Mouse (Mus musculus) hindbrain, embryonic 11.5 days (tissue): Measurements from ENCODE around the gene Pmp22. TPM values are rescaled to one million over a fixed set of nuclear protein-coding genes. Genes with fewer than 3 reads are reported as not detected.

Experiments used
- ATAC-seq: fragments of 200-750 bp; cut with Nextera tagmentation; 2 replicates; pipeline ENCODE4 v1.8.0; 2017; ENCODE audit warnings: mild to moderate bottlenecking, moderate TSS enrichment, moderate library complexity; ENCODE audit not compliant: low FRiP score
- DNase-seq: peaks from one replicate; pipeline ENCODE4 v3.0.0-alpha.2; 2015; ENCODE audit warnings: low spot score
- H3K27ac ChIP-seq: fragments of 300-500 bp; sonication (generic); 2 replicates; pipeline ENCODE4 v1.5.1; 2014; ENCODE audit warnings: mild to moderate bottlenecking, low read depth, low read length
- H3K27me3 ChIP-seq: fragments of 300-500 bp; sonication (generic); 2 replicates; pipeline ENCODE4 v1.6.1; 2014; ENCODE audit warnings: mild to moderate bottlenecking, low read length, moderate library complexity, mixed read lengths; ENCODE audit not compliant: control insufficient read depth, insufficient read depth
- H3K36me3 ChIP-seq: fragments of 300-500 bp; sonication (generic); 2 replicates; pipeline ENCODE4 v1.6.1; 2014; ENCODE audit warnings: mild to moderate bottlenecking, low read length, moderate library complexity, mixed read lengths; ENCODE audit not compliant: control insufficient read depth, insufficient read depth
- H3K4me1 ChIP-seq: fragments of 300-500 bp; sonication (generic); replicated peaks from 2 replicates; pipeline ENCODE4 v1.6.1; 2014; ENCODE audit warnings: low read length, mixed read lengths; ENCODE audit not compliant: control insufficient read depth, insufficient read depth
- H3K4me2 ChIP-seq: fragments of 300-500 bp; sonication (generic); replicated peaks from 2 replicates; pipeline ENCODE4 v1.6.1; 2014; ENCODE audit warnings: mild to moderate bottlenecking, low read depth, low read length
- H3K4me3 ChIP-seq: fragments of 300-500 bp; sonication (generic); 2 replicates; pipeline ENCODE4 v1.5.1; 2014; ENCODE audit warnings: low read depth, low read length
- H3K9ac ChIP-seq: fragments of 300-500 bp; sonication (generic); 2 replicates; pipeline ENCODE4 v1.6.1; 2014; ENCODE audit warnings: low read depth, low read length
- H3K9me3 ChIP-seq: fragments of 300-500 bp; sonication (generic); 2 replicates; pipeline ENCODE4 v1.6.1; 2016; ENCODE audit warnings: low read length; ENCODE audit not compliant: control insufficient read depth
- WGBS: fragments of 180-500 bp; shearing (Covaris S2); extraction: QIAGEN DNeasy Blood & Tissue Kit; methylation state at CpG from one replicate; pipeline ENCODE4 v1.1.7; 2014; 5-methylcytosine and 5-hydroxymethylcytosine counted together
- polyA plus RNA-seq: library from polyadenylated mRNA; unstranded; fragments of >200 nt; fragmentation: Nextera tagmentation; extraction: Ambion mirVana; gene quantifications from 2 replicates; pipeline ENCODE4 v1.2.1, GENCODE M21; 2014

Gene Pmp22
- polyA plus RNA-seq, 1 experiment from 2014 or later, result 64.2 TPM

DNA sequence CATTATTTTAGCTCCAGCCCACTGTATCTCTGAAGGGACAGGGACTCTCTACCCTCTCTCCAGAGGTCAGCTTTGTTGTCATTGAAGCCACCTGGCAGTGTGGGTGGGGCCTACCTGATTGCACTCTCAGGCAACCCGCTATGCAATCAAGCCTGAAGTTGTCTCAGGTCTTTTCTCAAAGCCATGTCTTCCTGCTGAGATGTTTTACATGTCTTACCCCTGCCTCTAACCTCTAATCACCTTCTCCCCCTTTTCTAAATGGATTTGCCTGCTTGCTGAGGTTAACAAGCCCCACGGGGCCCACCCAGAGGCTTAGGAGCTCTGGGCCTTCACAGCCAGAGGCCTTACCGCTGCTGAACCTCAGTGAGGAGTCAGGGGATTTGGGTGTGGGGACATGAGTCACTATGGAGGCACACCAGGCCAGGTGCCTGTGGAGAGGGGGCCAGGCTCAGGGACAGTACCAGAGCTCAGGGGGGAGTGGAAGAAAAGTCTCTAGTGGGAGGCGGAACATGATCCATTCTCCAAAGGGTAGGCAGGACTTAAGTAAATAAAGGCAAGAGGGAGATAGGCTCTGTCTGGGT lies 8.1 kb downstream of the Pmp22 start:
- Histone ChIP-seq H3K4me1 (0 out of 2 replicates have a peak, but pooled peaks cover 3% of the 10 kb centered on the region), H3K9ac (no peak overlapping the region), H3K27ac (no peak overlapping the region), H3K4me2 (no peak overlapping the region), H3K9me3 (no peaks in the 10 kb centered on the region), H3K4me3 (no peak overlapping the region), H3K36me3 (no peaks in the 10 kb centered on the region), H3K27me3 (peaks cover 13% of the 10 kb centered on the region)
- DNase-seq (no peak), ATAC-seq (no peak)
- WGBS, result 66% methylated on average over 4 of the region's 4 CpGs

DNA sequence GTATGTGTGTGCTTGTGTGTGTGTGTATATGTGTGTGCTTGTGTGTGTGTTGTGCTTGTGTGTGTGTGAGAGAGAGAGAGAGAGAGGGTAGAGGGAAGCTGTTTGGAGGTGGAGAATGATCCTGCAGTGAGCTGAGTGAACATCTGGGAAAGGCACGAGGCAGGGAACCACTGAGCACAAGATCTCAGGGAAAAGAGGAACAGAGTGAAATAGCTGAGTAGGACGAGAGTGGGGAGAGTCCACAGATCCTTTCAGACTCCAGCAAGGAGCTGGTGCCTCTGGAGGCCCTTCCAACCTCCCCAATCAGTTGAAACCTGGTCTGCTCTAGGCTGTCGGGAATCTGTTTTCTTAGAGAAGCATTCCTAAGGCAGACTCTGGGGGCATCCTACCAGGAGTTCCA lies 10.0 kb downstream of the Pmp22 start:
- Histone ChIP-seq H3K9me3 (no peaks in the 10 kb centered on the region), H3K36me3 (no peaks in the 10 kb centered on the region), H3K9ac (no peak overlapping the region), H3K27me3 (peaks cover 3% of the 10 kb centered on the region; the same call in 1 of the 2 replicates), H3K4me1 (no peaks in the 10 kb centered on the region), H3K4me2 (no peak overlapping the region), H3K27ac (no peak overlapping the region), H3K4me3 (no peak overlapping the region)
- 66% methylated on average over 3 of the region's 3 CpGs for WGBS
- no peak for ATAC-seq
- DNase-seq, result no peak

DNA sequence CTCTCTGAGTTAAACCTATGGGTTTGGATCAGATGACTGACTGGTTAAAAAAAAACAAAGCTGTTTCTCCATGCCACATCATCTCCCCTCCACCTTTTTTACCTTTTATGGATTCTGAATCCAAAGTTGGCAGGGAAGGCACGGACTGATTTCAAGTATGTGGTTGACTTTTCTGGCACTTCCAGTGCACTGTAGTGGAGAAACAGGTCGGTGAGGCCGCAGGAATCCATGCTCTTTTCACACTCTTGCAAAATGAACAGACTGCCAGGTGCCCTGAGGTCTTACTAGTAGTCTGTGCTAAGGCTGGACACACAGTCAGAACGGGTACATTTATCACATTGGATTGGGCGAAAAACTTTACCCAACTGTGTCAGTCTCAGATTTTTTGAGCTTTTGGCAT lies 13.5 kb downstream of the Pmp22 start:
- H3K9me3 ChIP-seq, result no peaks in the 10 kb centered on the region
- no peak overlapping the region for H3K4me3 ChIP-seq
- ATAC-seq (no peak), DNase-seq (no peak)
- no peak overlapping the region for H3K4me2 ChIP-seq
- no peaks in the 10 kb centered on the region for H3K27me3 ChIP-seq
- WGBS, result 89% methylated on average over 5 of the region's 5 CpGs
- no peaks in the 10 kb centered on the region for H3K4me1 ChIP-seq
- H3K36me3 ChIP-seq, result no peaks in the 10 kb centered on the region
- H3K27ac ChIP-seq, result no peak overlapping the region
- H3K9ac ChIP-seq, result no peak overlapping the region

DNA sequence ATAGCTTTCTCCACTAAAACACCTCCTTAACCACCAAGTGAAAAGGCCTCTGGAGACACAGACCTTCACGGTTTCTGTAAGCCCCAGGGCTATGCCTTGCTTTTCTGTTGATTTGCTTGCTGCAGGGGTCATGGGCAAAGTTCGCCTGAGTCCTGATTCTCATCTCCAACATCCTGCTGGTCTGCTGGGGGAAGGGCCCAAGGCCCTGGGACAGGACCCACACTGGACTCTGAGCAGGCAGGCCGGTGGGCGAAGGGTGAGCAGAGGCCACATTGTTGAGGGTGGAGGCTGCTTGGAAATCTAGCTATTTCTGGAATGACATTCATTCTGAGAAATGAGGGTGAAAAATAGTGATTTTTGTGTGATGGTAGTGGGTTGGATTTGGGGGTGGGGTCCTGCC lies 14.0 kb downstream of the Pmp22 start:
- Histone ChIP-seq H3K4me1 (no peaks in the 10 kb centered on the region), H3K4me2 (no peak overlapping the region), H3K4me3 (no peak overlapping the region), H3K36me3 (no peaks in the 10 kb centered on the region), H3K27me3 (no peaks in the 10 kb centered on the region), H3K9me3 (no peaks in the 10 kb centered on the region), H3K27ac (no peak overlapping the region), H3K9ac (no peak overlapping the region)
- 76% methylated on average over 4 of the region's 4 CpGs for WGBS
- no peak for DNase-seq
- no peak for ATAC-seq

DNA sequence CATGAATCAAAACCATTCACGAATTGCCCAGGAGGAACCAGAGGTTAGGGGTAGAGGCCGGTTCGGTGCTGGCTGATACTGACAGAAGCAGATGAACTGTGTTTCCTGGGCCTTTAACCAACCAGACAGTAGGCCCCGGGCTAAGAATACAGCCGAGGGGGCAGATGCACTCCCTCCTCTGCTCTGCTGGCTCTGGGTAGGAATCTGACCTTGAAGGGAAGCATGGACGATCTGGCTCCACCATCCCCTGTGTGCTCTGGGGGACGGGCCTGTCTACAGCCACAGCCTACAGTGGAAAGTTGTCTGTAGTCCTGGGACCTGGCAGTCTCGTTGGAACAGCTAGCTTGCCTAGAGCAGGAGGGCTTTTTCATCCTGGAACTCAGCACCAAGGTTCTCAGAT lies 14.7 kb downstream of the Pmp22 start:
- H3K4me3 ChIP-seq, result no peak overlapping the region
- 84% methylated on average over 8 of the region's 8 CpGs for WGBS
- no peak overlapping the region for H3K4me2 ChIP-seq

DNA sequence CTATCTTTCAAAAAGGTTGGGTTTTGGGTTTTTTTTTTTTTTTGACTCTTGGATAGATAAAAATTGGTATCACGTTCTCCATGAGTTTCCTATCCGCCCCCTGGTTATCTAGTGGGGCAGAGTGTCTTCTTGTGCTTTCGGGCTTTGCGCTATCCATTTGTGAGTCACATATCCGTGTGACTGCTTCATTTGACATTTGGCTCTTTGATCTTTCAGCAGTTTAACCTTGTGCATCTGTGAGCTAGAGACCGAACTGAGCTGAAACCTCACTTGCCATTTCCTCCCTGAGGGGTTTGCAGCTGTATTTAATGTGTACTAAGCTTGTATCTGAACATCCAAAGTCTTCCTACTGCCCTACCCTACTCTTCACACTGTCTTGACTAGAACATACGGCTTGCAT lies 17.8 kb downstream of the Pmp22 start:
- no peaks in the 10 kb centered on the region for H3K4me1 ChIP-seq
- H3K9ac ChIP-seq, result no peak overlapping the region
- H3K36me3 ChIP-seq, result no peaks in the 10 kb centered on the region
- ATAC-seq (no peak), DNase-seq (no peak)
- no peak overlapping the region for H3K4me2 ChIP-seq
- H3K4me3 ChIP-seq, result no peak overlapping the region
- 78% methylated on average over 7 of the region's 7 CpGs for WGBS
- H3K27me3 ChIP-seq, result no peaks in the 10 kb centered on the region
- no peak overlapping the region for H3K27ac ChIP-seq
- H3K9me3 ChIP-seq, result no peaks in the 10 kb centered on the region

More for the DNA sequence above, 14.7 kb downstream of the Pmp22 start:
- no peak for ATAC-seq
- Histone ChIP-seq H3K27ac (no peak overlapping the region), H3K9ac (no peak overlapping the region), H3K9me3 (no peaks in the 10 kb centered on the region), H3K27me3 (no peaks in the 10 kb centered on the region), H3K4me1 (no peaks in the 10 kb centered on the region), H3K36me3 (no peaks in the 10 kb centered on the region)
- no peak for DNase-seq

DNA sequence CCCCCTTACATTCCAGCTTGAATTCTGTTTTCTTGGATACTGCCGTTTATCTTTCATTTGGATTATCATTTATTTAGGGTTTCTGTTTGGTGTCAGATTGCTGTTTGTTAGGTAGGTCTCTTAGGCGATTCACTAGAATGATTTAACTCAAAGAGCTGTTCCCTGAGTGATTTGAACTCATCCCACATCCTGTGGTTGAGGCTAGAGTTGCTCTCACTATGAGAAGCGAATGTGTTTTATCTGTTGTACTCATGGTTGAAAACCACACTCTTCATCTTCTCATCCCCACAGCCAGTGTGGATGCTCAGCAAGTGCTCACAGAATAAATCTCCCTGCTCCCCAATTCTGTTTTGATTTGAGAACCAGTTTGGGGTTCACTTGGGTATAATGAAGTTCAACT lies 19.5 kb downstream of the Pmp22 start:
- no peak for DNase-seq

DNA sequence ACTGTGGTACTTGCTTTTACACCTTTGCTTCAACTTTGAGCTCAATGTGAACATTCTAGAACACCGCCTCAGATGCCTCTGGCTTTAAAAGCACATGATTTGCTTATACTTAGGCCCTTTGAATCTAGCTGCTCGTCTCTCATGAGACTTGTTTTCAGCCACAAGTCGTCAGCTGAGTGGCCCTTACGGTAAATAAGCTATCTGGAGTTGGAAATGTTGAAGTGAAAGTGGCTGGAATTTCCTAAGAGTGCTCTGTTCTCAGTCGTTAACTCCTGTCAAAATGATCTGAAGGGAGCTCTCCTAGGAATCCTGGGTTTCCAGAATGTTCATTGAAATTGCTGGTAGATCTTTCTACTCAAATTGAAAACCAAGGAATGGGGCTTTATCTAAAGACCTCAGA lies 23.1 kb downstream of the Pmp22 start:
- Histone ChIP-seq H3K9me3 (no peaks in the 10 kb centered on the region), H3K27me3 (no peaks in the 10 kb centered on the region), H3K9ac (no peak overlapping the region), H3K4me2 (no peak overlapping the region), H3K27ac (no peak overlapping the region), H3K36me3 (no peaks in the 10 kb centered on the region), H3K4me3 (no peak overlapping the region), H3K4me1 (no peaks in the 10 kb centered on the region)
- DNase-seq (no peak), ATAC-seq (no peak)
- 82% methylated on average over 5 of the region's 5 CpGs for WGBS

More for the DNA sequence above, 19.5 kb downstream of the Pmp22 start:
- H3K27ac ChIP-seq, result no peak overlapping the region
- H3K9me3 ChIP-seq, result no peaks in the 10 kb centered on the region
- no peaks in the 10 kb centered on the region for H3K27me3 ChIP-seq
- no peak overlapping the region for H3K9ac ChIP-seq
- no peaks in the 10 kb centered on the region for H3K36me3 ChIP-seq
- ATAC-seq, result no peak
- no peaks in the 10 kb centered on the region for H3K4me1 ChIP-seq
- WGBS, result 80% methylated on average over 3 of the region's 3 CpGs
- no peak overlapping the region for H3K4me3 ChIP-seq
- no peak overlapping the region for H3K4me2 ChIP-seq

DNA sequence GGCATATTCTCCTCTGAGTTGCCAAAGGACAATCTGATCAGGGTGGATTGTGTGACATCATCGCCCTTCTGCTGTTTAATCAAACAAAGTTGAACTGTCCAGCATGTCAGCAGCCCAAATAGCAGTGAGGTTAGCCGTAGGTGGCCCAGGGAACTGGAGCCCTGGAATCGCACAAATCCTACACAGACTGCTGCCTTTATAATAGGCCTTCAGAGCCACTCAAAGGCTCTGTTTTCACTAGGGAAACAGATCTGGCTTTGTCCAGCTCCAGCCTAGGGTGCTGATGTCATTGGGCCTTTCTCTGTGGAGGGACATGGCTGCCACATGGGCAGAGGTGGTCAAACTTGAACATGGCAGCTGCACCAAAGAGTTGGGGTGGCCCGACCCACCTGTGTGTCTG lies 28.3 kb downstream of the Pmp22 start:
- Histone ChIP-seq H3K9ac (no peak overlapping the region), H3K27me3 (no peaks in the 10 kb centered on the region)
- ATAC-seq, result no peak

More for the DNA sequence above, 28.3 kb downstream of the Pmp22 start:
- Histone ChIP-seq H3K4me1 (no peaks in the 10 kb centered on the region), H3K4me3 (no peak overlapping the region), H3K9me3 (no peaks in the 10 kb centered on the region), H3K36me3 (no peaks in the 10 kb centered on the region), H3K4me2 (no peak overlapping the region), H3K27ac (no peak overlapping the region)
- DNase-seq, result no peak
- 86% methylated on average over 4 of the region's 4 CpGs for WGBS
